Mouse (Mus musculus) heart, postnatal 14 days (tissue): ENCODE measurements around the gene Amh. TPM values are rescaled to one million over a fixed set of nuclear protein-coding genes. Genes with fewer than 3 reads are reported as not detected.
"Not testable (repeated sequence)": the region's sequence is repeated elsewhere in the genome, so short reads cannot be mapped to it uniquely, and the experiment has no call there.

Experiments used
- DNase-seq, 2 experiments: peaks; one replicate each; pipeline ENCODE4 v3.0.0; 2021 to 2022
- intact Hi-C: fragments of 180-260 bp; cut with DNase I; formaldehyde crosslinking; loops from one replicate; pipeline ENCODE4 v1.15.1; 2025
- total RNA-seq, 2 experiments: library from RNA; stranded (reverse); gene quantifications; 2 replicates each; pipeline ENCODE4 v1.2.3; 2021

Amh gene
- total RNA-seq, 2 experiments from 2014 or later: 0.56 to 0.65 TPM

GRCm38 (mm10) chr10:80805925-80806324 lies 882 bp downstream of the Amh start:
- intact Hi-C loops: no loop called here
- DNase-seq: peak; percentile 70 to 87

DNA sequence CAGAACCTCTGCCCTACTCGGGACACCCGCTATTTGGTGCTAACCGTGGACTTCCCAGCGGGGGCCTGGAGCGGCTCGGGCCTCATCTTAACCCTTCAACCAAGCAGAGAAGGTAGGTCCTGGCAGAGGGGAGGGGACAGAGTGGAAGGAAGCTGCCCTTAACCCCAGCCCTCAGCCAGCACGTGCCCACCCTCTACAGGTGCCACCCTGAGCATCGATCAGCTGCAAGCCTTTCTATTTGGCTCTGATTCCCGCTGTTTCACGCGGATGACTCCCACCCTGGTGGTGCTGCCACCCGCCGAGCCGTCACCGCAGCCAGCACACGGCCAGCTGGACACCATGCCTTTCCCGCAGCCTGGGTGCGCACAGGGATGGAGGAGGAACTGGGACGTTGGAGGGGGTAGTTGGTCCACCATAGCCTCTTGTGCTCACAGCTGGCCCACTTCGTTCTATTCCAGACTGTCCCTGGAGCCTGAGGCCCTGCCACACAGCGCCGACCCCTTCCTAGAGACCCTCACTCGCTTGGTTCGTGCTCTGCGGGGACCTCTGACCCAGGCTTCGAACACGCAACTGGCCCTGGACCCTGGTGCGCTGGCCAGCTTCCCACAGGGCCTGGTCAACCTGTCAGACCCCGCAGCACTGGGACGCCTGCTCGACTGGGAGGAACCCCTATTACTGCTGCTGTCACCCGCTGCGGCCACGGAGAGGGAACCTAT lies 1.5 kb downstream of the Amh start:
- no peak for DNase-seq
- intact Hi-C loops: no loop called here

DNA sequence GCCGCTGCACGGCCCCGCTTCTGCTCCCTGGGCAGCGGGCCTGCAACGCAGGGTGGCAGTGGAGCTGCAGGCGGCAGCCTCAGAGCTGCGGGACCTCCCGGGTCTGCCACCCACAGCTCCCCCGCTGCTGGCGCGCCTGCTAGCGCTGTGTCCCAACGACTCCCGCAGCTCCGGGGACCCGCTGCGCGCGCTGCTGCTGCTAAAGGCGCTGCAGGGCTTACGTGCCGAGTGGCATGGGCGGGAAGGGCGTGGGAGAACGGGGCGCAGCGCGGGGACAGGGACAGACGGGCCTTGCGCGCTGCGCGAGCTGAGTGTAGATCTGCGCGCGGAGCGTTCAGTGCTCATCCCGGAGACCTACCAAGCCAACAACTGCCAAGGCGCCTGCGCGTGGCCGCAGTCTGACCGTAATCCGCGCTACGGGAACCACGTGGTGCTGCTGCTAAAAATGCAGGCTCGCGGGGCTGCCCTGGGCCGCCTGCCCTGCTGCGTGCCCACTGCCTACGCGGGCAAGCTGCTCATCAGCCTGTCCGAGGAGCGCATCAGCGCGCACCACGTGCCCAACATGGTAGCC lies 2.1 kb downstream of the Amh start:
- intact Hi-C loops: no loop called here
- peak; percentile 73 to 76 for DNase-seq

GRCm38 (mm10) chr10:80808099-80808984 lies 3.3 kb downstream of the Amh start:
- DNase-seq: no peak
- intact Hi-C loops: no loop called here

- no peak for DNase-seq
- intact Hi-C loops: no loop called here
These were observed 4.1 kb downstream of the Amh start for GRCm38 (mm10) chr10:80808985-80809632.

DNA sequence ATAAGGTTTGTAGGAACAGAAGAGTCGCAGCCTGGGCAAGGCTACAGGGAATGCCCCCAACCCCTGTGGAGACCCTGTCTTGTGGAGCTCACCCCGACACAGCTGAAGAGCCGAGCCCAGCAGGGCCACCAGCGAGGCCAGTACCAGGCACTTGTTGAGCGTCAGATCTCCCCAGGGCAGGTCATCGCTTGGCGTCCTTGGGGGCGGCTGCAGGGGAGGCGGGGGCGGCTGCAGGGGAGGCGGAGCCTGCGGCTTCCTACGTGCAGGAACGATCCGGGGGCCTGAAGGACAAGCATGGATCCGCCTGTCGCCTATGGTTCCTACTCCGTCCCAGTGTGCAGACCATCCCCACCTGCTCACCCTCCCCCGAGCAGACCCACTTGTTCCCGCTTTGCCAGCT lies 5.0 kb downstream of the Amh start:
- DNase-seq: peak in 1 of 2 experiments; percentile 7
- intact Hi-C loops: no loop called here

DNA sequence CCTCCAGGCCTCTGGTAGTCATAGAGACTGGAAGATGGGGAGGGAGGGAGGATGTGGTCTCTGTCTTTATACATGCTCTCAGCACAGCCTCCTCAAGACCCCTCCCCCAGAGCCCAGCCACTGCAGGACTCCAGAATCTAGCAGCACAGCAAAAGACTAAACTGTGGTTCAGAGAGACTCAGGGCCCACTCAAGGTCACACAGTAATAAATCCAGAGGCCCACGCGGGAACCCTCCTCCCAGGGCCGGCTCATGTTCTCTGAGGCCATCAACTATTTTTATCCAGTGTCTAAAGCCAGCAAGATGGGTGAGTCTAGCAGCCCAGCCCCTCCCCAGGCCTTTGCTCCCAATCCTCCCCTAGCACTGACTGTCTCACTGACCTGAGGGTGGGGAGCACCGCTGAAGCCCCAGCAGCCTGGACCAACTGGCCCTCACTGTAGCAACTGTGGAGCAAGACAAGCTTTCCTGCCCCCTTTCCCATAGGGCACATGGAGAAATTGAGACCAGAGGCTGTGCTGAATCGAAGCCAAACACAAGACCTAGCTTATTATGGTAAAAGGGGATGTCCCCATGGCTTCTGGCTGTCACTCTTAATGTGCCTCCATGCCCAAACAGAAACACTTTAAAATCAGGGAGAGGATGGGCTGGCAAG lies 7.5 kb downstream of the Amh start:
- DNase-seq: no peak
- intact Hi-C loops: no loop called here

GRCm38 (mm10) chr10:80813366-80813765 lies 8.3 kb downstream of the Amh start, which contains the start of gene Jsrp1:
Gene Jsrp1 (minus strand): TSS chr10:80813498.
- no peak for DNase-seq

DNA sequence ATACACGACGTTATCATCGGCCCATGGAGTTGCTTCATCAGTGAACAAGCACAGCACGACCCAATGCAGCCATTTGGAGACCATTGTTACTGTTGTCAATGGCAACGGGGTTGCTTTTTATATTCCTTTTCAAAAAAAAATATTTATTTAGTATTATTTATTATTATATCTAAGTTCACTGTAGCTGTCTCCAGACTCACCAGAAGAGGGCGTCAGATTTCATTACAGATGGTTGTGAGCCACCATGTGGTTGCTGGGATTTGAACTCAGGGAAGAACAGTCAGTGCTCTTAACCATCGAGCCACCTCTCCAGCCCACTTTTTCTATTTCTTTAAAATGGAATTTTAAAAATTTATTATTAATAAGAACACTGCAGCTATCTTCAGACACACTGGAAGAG lies 9.8 kb downstream of the Amh start:
- DNase-seq: no peak
- intact Hi-C loops: no loop called here

More at GRCm38 (mm10) chr10:80813366-80813765, 8.3 kb downstream of the Amh start, which contains the start of gene Jsrp1:
- intact Hi-C loops: no loop called here

GRCm38 (mm10) chr10:80816303-80816702 lies 11.3 kb downstream of the Amh start:
- intact Hi-C loops: not testable (repeated sequence)

GRCm38 (mm10) chr10:80817164-80817563 lies 12.1 kb downstream of the Amh start:
- intact Hi-C loops: no loop called here
- no peak for DNase-seq

More at GRCm38 (mm10) chr10:80816303-80816702, 11.3 kb downstream of the Amh start:
- not testable (repeated sequence) for DNase-seq

DNA sequence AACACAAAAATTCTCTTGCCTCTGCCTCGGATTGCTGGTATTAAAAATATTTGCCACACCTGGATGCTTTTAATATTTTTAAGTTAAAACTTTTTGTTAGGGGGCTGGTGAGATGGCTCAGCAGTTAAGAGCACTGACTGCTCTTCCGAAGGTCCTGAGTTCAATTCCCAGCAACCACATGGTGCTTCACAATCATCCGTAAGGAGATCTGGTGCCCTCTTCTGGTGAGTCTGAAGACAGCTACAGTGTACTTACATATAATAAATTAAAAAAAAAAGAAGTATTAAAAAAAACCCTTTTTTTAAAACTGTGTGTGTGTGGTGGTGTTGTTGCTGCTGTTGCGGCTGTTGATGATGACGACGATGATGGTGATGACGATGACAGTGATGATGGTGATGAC lies 12.9 kb downstream of the Amh start:
- intact Hi-C loops, DNase-seq: not testable (repeated sequence)

DNA sequence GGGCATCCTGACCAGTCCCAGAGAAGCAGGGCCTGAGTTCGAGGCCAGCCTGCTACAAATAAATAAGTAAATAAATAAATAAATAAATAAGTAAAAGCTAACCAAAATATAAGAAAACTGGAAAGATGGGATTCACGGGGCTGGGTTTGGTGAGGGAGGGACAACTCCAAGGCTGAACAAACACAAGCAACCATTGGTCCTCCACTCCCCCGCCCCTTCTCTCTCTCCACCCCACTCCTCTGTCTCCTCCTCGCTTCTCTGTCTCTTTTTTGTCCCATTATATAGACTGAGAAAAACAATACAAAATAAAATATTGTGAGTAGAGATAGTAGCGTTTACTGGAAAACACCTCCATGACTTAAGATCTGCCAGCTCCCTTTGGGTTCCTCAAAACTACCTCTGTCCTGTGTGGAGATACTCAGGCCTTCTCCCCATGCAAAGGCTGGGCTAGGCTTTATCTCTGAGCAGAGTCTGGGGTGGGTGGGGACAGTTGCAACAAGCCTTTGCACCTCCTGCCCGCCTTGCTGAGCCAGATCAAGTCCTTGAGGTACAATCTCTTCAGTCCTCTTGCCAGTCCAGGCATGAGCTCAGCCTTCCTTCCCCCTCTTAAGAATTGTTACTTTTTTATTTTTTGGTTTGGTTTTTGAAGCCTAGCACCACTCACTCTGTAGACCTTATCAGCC lies 13.7 kb downstream of the Amh start:
- intact Hi-C loops: no loop called here
- no peak for DNase-seq

DNA sequence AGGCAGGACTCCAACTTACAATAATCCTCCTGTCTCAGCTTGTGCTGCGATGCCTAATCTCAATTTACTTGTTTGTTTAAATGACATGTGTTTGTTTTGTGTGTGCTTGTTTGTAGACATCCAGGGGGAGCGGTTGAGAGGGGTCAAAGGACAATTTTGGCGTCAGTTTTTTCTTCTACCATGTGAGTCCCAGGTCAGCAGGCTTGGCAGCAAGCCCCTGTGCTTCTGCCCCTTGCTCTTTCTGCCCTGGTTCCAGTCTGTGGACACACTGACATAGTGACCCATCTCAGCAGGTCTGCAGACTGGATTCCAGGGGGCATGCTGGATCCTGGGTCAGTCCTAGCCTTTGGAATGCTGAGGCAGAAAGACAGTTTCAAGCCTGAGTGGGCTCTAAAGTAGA lies 14.4 kb downstream of the Amh start:
- no peak for DNase-seq
- intact Hi-C loops: no loop called here

GRCm38 (mm10) chr10:80821991-80822390 lies 16.9 kb downstream of the Amh start:
- no peak for DNase-seq
- intact Hi-C loops: loop anchor here (2.0 to 5.0 kb wide), 2 partner anchors 57 to 175 kb away; no protein-coding TSS in a partner anchor

- DNase-seq: no peak
- intact Hi-C loops: loop anchor here (2.0 to 5.0 kb wide), 2 partner anchors 56 to 175 kb away; no protein-coding TSS in a partner anchor
These were observed 17.5 kb downstream of the Amh start for GRCm38 (mm10) chr10:80822528-80822927.

- intact Hi-C loops: loop anchor here (2.0 to 5.0 kb wide), 2 partner anchors 55 to 174 kb away; no protein-coding TSS in a partner anchor
- no peak for DNase-seq
These were observed 18.3 kb downstream of the Amh start for GRCm38 (mm10) chr10:80823316-80823715.

DNA sequence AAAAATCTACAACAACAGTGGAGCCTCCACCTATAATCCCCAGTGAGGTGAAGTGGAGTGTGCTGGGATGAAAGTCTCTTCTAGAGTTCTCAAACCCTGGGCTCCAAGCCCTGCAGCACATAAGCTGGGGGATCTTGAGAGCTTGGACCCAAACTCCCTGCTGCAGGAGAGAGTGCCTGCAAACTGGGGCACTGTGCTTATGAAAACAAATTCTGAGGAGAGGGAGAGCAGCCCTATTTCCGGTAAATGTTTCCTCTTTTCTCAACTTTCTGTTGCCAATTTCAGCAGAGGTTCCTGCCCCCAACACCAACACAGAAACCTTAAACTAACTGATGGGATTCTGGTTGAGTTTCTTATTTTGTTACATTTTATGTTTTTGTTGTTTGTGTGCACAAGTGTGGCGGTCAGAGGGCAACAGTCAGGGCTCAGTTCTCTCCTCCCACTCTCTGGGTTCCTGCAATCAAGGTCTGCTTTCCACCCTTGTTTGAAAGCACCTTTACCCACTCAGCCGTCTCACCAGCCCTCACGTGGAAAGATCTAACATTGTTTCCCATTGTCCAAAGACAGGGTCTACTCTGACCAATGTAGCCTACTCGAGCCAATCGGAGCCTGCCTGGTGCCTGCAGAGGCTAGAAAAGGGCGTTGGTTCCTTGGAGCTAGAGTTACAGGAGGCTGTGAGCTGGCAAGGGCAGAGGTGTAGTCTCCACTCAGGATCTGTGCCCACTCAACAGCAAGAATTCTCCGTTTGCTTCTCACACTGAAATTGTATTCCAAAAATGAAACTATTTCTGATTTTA lies 19.0 kb downstream of the Amh start:
- intact Hi-C loops: loop anchor here (2.0 to 5.0 kb wide), 2 partner anchors 55 to 173 kb away; no protein-coding TSS in a partner anchor
- DNase-seq: no peak
